Mouse (Mus musculus) gastrocnemius, postnatal 10 days (tissue): Measurements from ENCODE around the gene Cd164l2. TPM values are rescaled to one million over a fixed set of nuclear protein-coding genes. Genes with fewer than 3 reads are reported as not detected.

Source experiments
- DNase-seq: peaks from one replicate; pipeline ENCODE4 v3.0.0; 2021; ENCODE audit warnings: mixed read lengths
- total RNA-seq, 2 experiments: library from RNA; stranded (reverse); gene quantifications; 2 replicates each; pipeline ENCODE4 v1.2.3; 2021

Gene Cd164l2
- total RNA-seq, 2 experiments from 2014 or later = not detected

GRCm38 (mm10) chr4:133223875-133224274, 11.9 kb downstream of the Cd164l2 start:
- no peak for DNase-seq

GRCm38 (mm10) chr4:133226073-133226472, 14.1 kb downstream of the Cd164l2 start:
- DNase-seq = no peak

GRCm38 (mm10) chr4:133227636-133228035, 15.7 kb downstream of the Cd164l2 start:
- no peak for DNase-seq

GRCm38 (mm10) chr4:133229582-133229981, 17.7 kb downstream of the Cd164l2 start:
- no peak for DNase-seq

- no peak for DNase-seq
These were observed 21.5 kb downstream of the Cd164l2 start for GRCm38 (mm10) chr4:133233285-133233976.

- no peak for DNase-seq
These were observed 22.8 kb downstream of the Cd164l2 start for GRCm38 (mm10) chr4:133234771-133235170.

GRCm38 (mm10) chr4:133235415-133235814, 23.5 kb downstream of the Cd164l2 start:
- no peak for DNase-seq

- DNase-seq = no peak
These were observed 26.0 kb downstream of the Cd164l2 start for GRCm38 (mm10) chr4:133237911-133238310.

GRCm38 (mm10) chr4:133240490-133240921, 28.6 kb downstream of the Cd164l2 start, which contains the start of gene Map3k6:
Gene Map3k6, plus strand, starts transcription at chr4:133240818.
- peak; percentile 42 for DNase-seq

GRCm38 (mm10) chr4:133240934-133241908, 29.3 kb downstream of the Cd164l2 start:
- DNase-seq = peak; percentile 88

GRCm38 (mm10) chr4:133241910-133242309, 30.0 kb downstream of the Cd164l2 start:
- DNase-seq = no peak

- no peak for DNase-seq
These were observed 30.8 kb downstream of the Cd164l2 start for GRCm38 (mm10) chr4:133242710-133243109.

- no peak for DNase-seq
These were observed 31.6 kb downstream of the Cd164l2 start for GRCm38 (mm10) chr4:133243538-133243937.

- DNase-seq = no peak
These were observed 32.4 kb downstream of the Cd164l2 start for GRCm38 (mm10) chr4:133244289-133244688.

- no peak for DNase-seq
These were observed 35.1 kb downstream of the Cd164l2 start for GRCm38 (mm10) chr4:133247072-133247471.

GRCm38 (mm10) chr4:133247806-133248449, 36.0 kb downstream of the Cd164l2 start:
- DNase-seq = no peak

- peak; percentile 93 for DNase-seq
These were observed 38.7 kb downstream of the Cd164l2 start for GRCm38 (mm10) chr4:133250609-133251008.

GRCm38 (mm10) chr4:133251214-133251613, 39.3 kb downstream of the Cd164l2 start:
- DNase-seq = peak; percentile 47

GRCm38 (mm10) chr4:133252089-133252488, 40.2 kb downstream of the Cd164l2 start:
- no peak for DNase-seq

- DNase-seq = no peak
These were observed 41.5 kb downstream of the Cd164l2 start for GRCm38 (mm10) chr4:133253412-133253811.

- no peak for DNase-seq
These were observed 43.5 kb downstream of the Cd164l2 start for GRCm38 (mm10) chr4:133255392-133255791.

- no peak for DNase-seq
These were observed 44.9 kb downstream of the Cd164l2 start for GRCm38 (mm10) chr4:133256820-133257219.
